Mouse (Mus musculus) lung, adult 2 months (tissue): Measurements from ENCODE around the gene 6030458C11Rik.

ENCODE experiments used
- CTCF ChIP-seq: fragments of 200-500 bp; IDR thresholded peaks from 2 replicates; pipeline ENCODE4 v1.5.1; 2011; ENCODE audit warnings: mild to moderate bottlenecking, low read length, control low read depth; ENCODE audit not compliant: insufficient read depth
- POLR2A ChIP-seq: fragments of 200-500 bp; IDR thresholded peaks from 2 replicates; pipeline ENCODE4 v1.6.1; 2011; ENCODE audit warnings: low read depth, mild to moderate bottlenecking, control low read depth, low read length, borderline replicate concordance; ENCODE audit errors: extremely low read depth

DNA sequence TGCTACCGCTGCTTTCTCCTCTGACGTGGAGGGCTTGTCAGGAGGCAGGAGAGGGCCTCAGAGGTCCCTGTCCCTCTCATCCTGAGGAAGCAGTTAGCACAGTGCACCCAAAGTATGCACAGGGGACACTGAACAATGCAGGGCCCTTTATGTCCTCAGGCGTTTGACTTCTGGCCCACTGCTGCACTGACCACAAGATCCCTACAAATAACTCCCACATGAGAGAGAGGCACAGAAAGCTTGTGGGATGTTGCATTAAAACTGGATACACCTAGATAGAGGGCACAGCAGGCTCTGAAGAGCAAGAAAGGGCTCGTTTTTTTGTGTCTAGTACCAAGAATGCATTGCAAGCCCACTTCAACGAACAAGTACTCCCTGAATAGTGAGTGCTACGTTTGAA lies 30.1 kb downstream of the 6030458C11Rik start:
- TF ChIP-seq CTCF = no peak
- TF ChIP-seq POLR2A = no peak
